Mouse (Mus musculus) kidney, embryonic 15.5 days (tissue): ENCODE measurements at regions not wholly inside any gene's neighbourhood (a gene's known extent, or its start where the extent isn't known, plus 50 kb on each side); places are given as distances from the start of the nearest gene placed in this dataset.
A peak's percentile ranks its signal among the peaks of the same experiment; 100 is the strongest.

ENCODE experiments used
- ATAC-seq: fragments of 200-750 bp; cut with Nextera tagmentation; replicated peaks from 2 replicates; pipeline ENCODE4 v1.8.0; 2017; ENCODE audit warnings: moderate TSS enrichment; ENCODE audit not compliant: low FRiP score
- H3K27ac ChIP-seq: fragments of 300-500 bp; sonication (generic); 2 replicates; pipeline ENCODE4 v1.5.1; 2015; ENCODE audit warnings: mild to moderate bottlenecking, inconsistent platforms
- H3K27me3 ChIP-seq: fragments of 300-500 bp; sonication (generic); 2 replicates; pipeline ENCODE4 v1.6.1; 2015; ENCODE audit warnings: inconsistent platforms
- H3K36me3 ChIP-seq: fragments of 300-500 bp; sonication (generic); 2 replicates; pipeline ENCODE4 v1.6.1; 2015; ENCODE audit warnings: inconsistent platforms
- H3K4me1 ChIP-seq: fragments of 300-500 bp; sonication (generic); 2 replicates; pipeline ENCODE4 v1.6.1; 2015; ENCODE audit warnings: inconsistent platforms
- H3K4me2 ChIP-seq: fragments of 300-500 bp; sonication (generic); 2 replicates; pipeline ENCODE4 v1.6.1; 2015; ENCODE audit warnings: moderate library complexity, mild to moderate bottlenecking, inconsistent platforms
- H3K4me3 ChIP-seq: fragments of 300-500 bp; sonication (generic); replicated peaks from 2 replicates; pipeline ENCODE4 v1.5.1; 2015; ENCODE audit warnings: mild to moderate bottlenecking, inconsistent platforms
- H3K9ac ChIP-seq: fragments of 300-500 bp; sonication (generic); 2 replicates; pipeline ENCODE4 v1.6.1; 2015; ENCODE audit warnings: mild to moderate bottlenecking, inconsistent platforms
- H3K9me3 ChIP-seq: fragments of 300-500 bp; sonication (generic); replicated peaks from 2 replicates; pipeline ENCODE4 v1.6.1; 2016; ENCODE audit warnings: inconsistent platforms
- WGBS: fragments of 180-500 bp; shearing (Covaris S2); methylation state at CpG from one replicate; pipeline ENCODE4 v1.1.7; 2015; ENCODE audit warnings: mixed read lengths; 5-methylcytosine and 5-hydroxymethylcytosine counted together

GRCm38 (mm10) chr5:77469236-77469766, 61.5 kb upstream of the Igfbp7 start:
- Histone ChIP-seq H3K27me3 (no peaks in the 10 kb centered on the region), H3K4me1 (peaks cover 10% of the 10 kb centered on the region)
- WGBS = 29% methylated on average over 15 of the region's 15 CpGs

GRCm38 (mm10) chr5:77468467-77468866, 60.6 kb upstream of the Igfbp7 start:
- no peak for ATAC-seq
- H3K36me3 ChIP-seq = no peaks in the 10 kb centered on the region
- H3K27ac ChIP-seq = no peak overlapping the region
- H3K4me2 ChIP-seq = no peak overlapping the region
- no peak overlapping the region for H3K9ac ChIP-seq
- WGBS = 66% methylated on average over 15 of the region's 15 CpGs
- no peaks in the 10 kb centered on the region for H3K9me3 ChIP-seq
- no peaks in the 10 kb centered on the region for H3K27me3 ChIP-seq
- peaks cover 10% of the 10 kb centered on the region for H3K4me1 ChIP-seq
- H3K4me3 ChIP-seq = no peak overlapping the region

More at GRCm38 (mm10) chr5:77469236-77469766, 61.5 kb upstream of the Igfbp7 start:
- Histone ChIP-seq H3K27ac (no peak overlapping the region), H3K9me3 (no peaks in the 10 kb centered on the region), H3K4me2 (peak overlapping the region; percentile 38), H3K4me3 (no peak overlapping the region), H3K9ac (no peak overlapping the region), H3K36me3 (no peaks in the 10 kb centered on the region)
- 0 out of 2 replicates have a peak, but pooled peaks have one; percentile 59 for ATAC-seq

- Histone ChIP-seq H3K27me3 (no peaks in the 10 kb centered on the region), H3K36me3 (no peaks in the 10 kb centered on the region), H3K4me3 (no peak overlapping the region), H3K9me3 (no peaks in the 10 kb centered on the region), H3K4me1 (peaks cover 16% of the 10 kb centered on the region), H3K9ac (no peak overlapping the region), H3K27ac (no peak overlapping the region), H3K4me2 (no peak overlapping the region)
- no peak; the same call in 1 of the 2 replicates for ATAC-seq
- WGBS = 60% methylated on average over 19 of the region's 19 CpGs
Measured at GRCm38 (mm10) chr5:77464851-77465548, 57.2 kb upstream of the Igfbp7 start.

- Histone ChIP-seq H3K4me3 (peak overlapping the region; percentile 57), H3K4me2 (peak overlapping the region; percentile 71), H3K27ac (peak overlapping the region; percentile 80), H3K9ac (peak overlapping the region; percentile 45), H3K36me3 (no peaks in the 10 kb centered on the region), H3K9me3 (no peaks in the 10 kb centered on the region), H3K4me1 (peaks cover 7% of the 10 kb centered on the region; the same call in 1 of the 2 replicates), H3K27me3 (0 out of 2 replicates have a peak, but pooled peaks cover 4% of the 10 kb centered on the region)
- WGBS = under 1% methylated on average over 29 of the region's 29 CpGs
- ATAC-seq = peak; percentile 93
Measured at GRCm38 (mm10) chr5:77459896-77460717, 52.3 kb upstream of the Igfbp7 start.
